Mouse (Mus musculus) CH12.LX (cell line): Measurements from ENCODE around the gene Pknox1. TPM values are rescaled to one million over a fixed set of nuclear protein-coding genes. Genes with fewer than 3 reads are reported as not detected.

Experiments
- DNase-seq: peaks from one replicate; pipeline ENCODE4 v3.0.0-alpha.2; 2013; ENCODE audit errors: extremely low read depth
- H3K27ac ChIP-seq: 2 replicates; pipeline ENCODE4 v1.5.1; 2012; ENCODE audit warnings: low read depth, mild to moderate bottlenecking, control low read depth, moderate library complexity; ENCODE audit not compliant: insufficient read depth
- H3K27me3 ChIP-seq: replicated peaks from 2 replicates; pipeline ENCODE3; 2012; ENCODE audit warnings: inconsistent platforms
- H3K36me3 ChIP-seq, 2 experiments: replicated peaks in 1 of 2; 2 replicates each; pipeline versions ENCODE3 to v1.6.1; 2012; ENCODE audit warnings: inconsistent platforms in 1 of 2, low read length in 1 of 2, mild to moderate bottlenecking in 1 of 2, mixed read lengths in 1 of 2, moderate library complexity in 1 of 2; ENCODE audit not compliant: control insufficient read depth in 1 of 2, insufficient read depth in 1 of 2
- H3K4me1 ChIP-seq, 2 experiments: 2 replicates each; pipeline ENCODE4 v1.6.1; 2012; ENCODE audit warnings: inconsistent platforms in 1 of 2, moderate library complexity in 1 of 2; ENCODE audit not compliant: insufficient read depth in 2 of 2, control insufficient read depth in 1 of 2
- H3K4me2 ChIP-seq: 2 replicates; pipeline ENCODE4 v1.6.1; 2012; ENCODE audit warnings: low read depth, mild to moderate bottlenecking, control low read depth; ENCODE audit not compliant: poor library complexity, insufficient read depth, severe bottlenecking
- H3K4me3 ChIP-seq, 3 experiments: fragments of 150-350 bp in 1 of 3; sonication (generic) in 1 of 3; replicated peaks in 1 of 3; 2 replicates each; pipeline versions ENCODE3 to v1.5.1; 2011 to 2012; ENCODE audit warnings: low read depth in 2 of 3, low read length in 2 of 3, mild to moderate bottlenecking in 2 of 3, moderate library complexity in 2 of 3, control low read depth in 1 of 3, improper control_type of control experiment in 1 of 3, inconsistent platforms in 1 of 3, mixed read lengths in 1 of 3; ENCODE audit not compliant: poor library complexity in 1 of 3
- H3K79me2 ChIP-seq: replicated peaks from 2 replicates; pipeline ENCODE4 v1.6.1; 2012; ENCODE audit warnings: mild to moderate bottlenecking, moderate library complexity; ENCODE audit not compliant: control insufficient read depth, poor library complexity, insufficient read depth, severe bottlenecking; ENCODE audit errors: extremely low read depth
- H3K9ac ChIP-seq: 2 replicates; pipeline ENCODE4 v1.6.1; 2012; ENCODE audit warnings: low read depth, mild to moderate bottlenecking, control low read depth, moderate library complexity; ENCODE audit not compliant: insufficient read depth
- H3K9me3 ChIP-seq: replicated peaks from 2 replicates; pipeline ENCODE3; 2012; ENCODE audit warnings: low read length, inconsistent platforms, mixed read lengths
- BHLHE40 ChIP-seq: IDR thresholded peaks from 2 replicates; pipeline ENCODE4 v1.6.1; 2011; ENCODE audit warnings: mild to moderate bottlenecking, low read depth, low read length, improper control_type of control experiment
- CHD2 ChIP-seq: IDR thresholded peaks from 2 replicates; pipeline ENCODE4 v1.6.1; 2011; ENCODE audit warnings: low read length, improper control_type of control experiment
- CTCF ChIP-seq, 2 experiments: IDR thresholded peaks in 1 of 2; conservative IDR thresholded peaks in 1 of 2; 2 replicates each; pipeline ENCODE4 v1.5.1; 2011 to 2012; ENCODE audit warnings: low read depth in 2 of 2, low read length in 2 of 2, improper control_type of control experiment in 1 of 2, inconsistent platforms in 1 of 2, mild to moderate bottlenecking in 1 of 2, moderate library complexity in 1 of 2
- E2F4 ChIP-seq: IDR thresholded peaks from 2 replicates; pipeline ENCODE4 v1.6.1; 2011; ENCODE audit warnings: low read depth, low read length, improper control_type of control experiment; ENCODE audit not compliant: insufficient replicate concordance
- ETS1 ChIP-seq: conservative IDR thresholded peaks from 2 replicates; pipeline ENCODE4 v1.6.1; 2012; ENCODE audit warnings: low read depth, mild to moderate bottlenecking, inconsistent platforms, low read length, improper control_type of control experiment, moderate library complexity
- HCFC1 ChIP-seq: IDR thresholded peaks from 2 replicates; pipeline ENCODE4 v1.6.1; 2012; ENCODE audit warnings: low read depth, mild to moderate bottlenecking, inconsistent platforms, low read length, improper control_type of control experiment
- IRF4 ChIP-seq: IDR thresholded peaks from 2 replicates; pipeline ENCODE4 v1.6.1; 2014; ENCODE audit warnings: low read depth, mild to moderate bottlenecking, inconsistent platforms, low read length, improper control_type of control experiment
- JUND ChIP-seq: conservative IDR thresholded peaks from 2 replicates; pipeline ENCODE4 v1.6.1; 2011; ENCODE audit warnings: low read depth, low read length, improper control_type of control experiment
- MAFK ChIP-seq: IDR thresholded peaks from 2 replicates; pipeline ENCODE4 v1.6.1; 2011; ENCODE audit warnings: low read length, improper control_type of control experiment; ENCODE audit not compliant: insufficient replicate concordance
- MAX ChIP-seq: IDR thresholded peaks from 2 replicates; pipeline ENCODE4 v1.6.1; 2011; ENCODE audit warnings: low read length, improper control_type of control experiment
- MAZ ChIP-seq: IDR thresholded peaks from 2 replicates; pipeline ENCODE4 v1.6.1; 2012; ENCODE audit warnings: low read depth, mild to moderate bottlenecking, inconsistent platforms, low read length, improper control_type of control experiment, moderate library complexity
- MEF2A ChIP-seq: IDR thresholded peaks from 2 replicates; pipeline ENCODE4 v1.6.1; 2014; ENCODE audit warnings: low read depth, mild to moderate bottlenecking, inconsistent platforms, low read length, improper control_type of control experiment, borderline replicate concordance
- MXI1 ChIP-seq: IDR thresholded peaks from 2 replicates; pipeline ENCODE4 v1.6.1; 2011; ENCODE audit warnings: mild to moderate bottlenecking, low read depth, low read length, improper control_type of control experiment
- MYC ChIP-seq: IDR thresholded peaks from 2 replicates; pipeline ENCODE4 v1.6.1; 2011; ENCODE audit warnings: low read depth, mild to moderate bottlenecking, improper control_type of control experiment, low read length
- NRF1 ChIP-seq: IDR thresholded peaks from 2 replicates; pipeline ENCODE4 v1.6.1; 2014; ENCODE audit warnings: low read depth, mild to moderate bottlenecking, inconsistent platforms, low read length, improper control_type of control experiment, moderate library complexity
- POLR2A ChIP-seq: IDR thresholded peaks from 2 replicates; pipeline ENCODE4 v1.6.1; 2011; ENCODE audit warnings: low read depth, mild to moderate bottlenecking, improper control_type of control experiment, low read length
- POLR2AphosphoS2 ChIP-seq: IDR thresholded peaks from 2 replicates; pipeline ENCODE4 v1.6.1; 2011; ENCODE audit warnings: low read depth, low read length, improper control_type of control experiment
- RAD21 ChIP-seq: IDR thresholded peaks from 2 replicates; pipeline ENCODE4 v1.6.1; 2011; ENCODE audit warnings: low read depth, mild to moderate bottlenecking, low read length, improper control_type of control experiment, moderate library complexity
- RCOR1 ChIP-seq: conservative IDR thresholded peaks from 2 replicates; pipeline ENCODE4 v1.6.1; 2012; ENCODE audit warnings: low read depth, mild to moderate bottlenecking, inconsistent platforms, low read length, improper control_type of control experiment
- SIN3A ChIP-seq: IDR thresholded peaks from 2 replicates; pipeline ENCODE4 v1.6.1; 2012; ENCODE audit warnings: low read length, improper control_type of control experiment, inconsistent platforms
- TCF12 ChIP-seq: IDR thresholded peaks from 2 replicates; pipeline ENCODE4 v1.6.1; 2014; ENCODE audit warnings: low read depth, mild to moderate bottlenecking, inconsistent platforms, low read length, improper control_type of control experiment
- UBTF ChIP-seq: IDR thresholded peaks from 2 replicates; pipeline ENCODE4 v1.6.1; 2012; ENCODE audit warnings: low read depth, mild to moderate bottlenecking, inconsistent platforms, low read length, improper control_type of control experiment, moderate library complexity
- ZC3H11A ChIP-seq: IDR thresholded peaks from 2 replicates; pipeline ENCODE4 v1.6.1; 2012; ENCODE audit warnings: low read depth, mild to moderate bottlenecking, inconsistent platforms, low read length, improper control_type of control experiment
- ZKSCAN1 ChIP-seq: IDR thresholded peaks from 2 replicates; pipeline ENCODE4 v1.6.1; 2012; ENCODE audit warnings: low read depth, inconsistent platforms, low read length, improper control_type of control experiment, borderline replicate concordance
- ZMIZ1 ChIP-seq: IDR thresholded peaks from 2 replicates; pipeline ENCODE4 v1.6.1; 2012; ENCODE audit warnings: low read depth, mild to moderate bottlenecking, inconsistent platforms, low read length, improper control_type of control experiment
- ZNF384 ChIP-seq: IDR thresholded peaks from 2 replicates; pipeline ENCODE4 v1.6.1; 2012; ENCODE audit warnings: low read depth, low read length, improper control_type of control experiment, inconsistent platforms
- dilution Hi-C: fragments of 300-500 bp; cut with MboI; formaldehyde crosslinking; loops from 2 replicates; pipeline ENCODE4 v1.14.3; 2020; ENCODE audit warnings: low sequenced_read_pairs; ENCODE audit not compliant: extremely low pct_unique_long_range_greater_than_20kb, extremely low pct_ligation_motif_present
- in situ Hi-C: fragments of 300-500 bp; cut with MboI; formaldehyde crosslinking; loops from 3 replicates; pipeline ENCODE4 v1.14.3; 2019; ENCODE audit warnings: low sequenced_read_pairs, low pct_ligation_motif_present, low pct_unique_long_range_greater_than_20kb, mixed read lengths
- polyA plus RNA-seq: library from polyadenylated mRNA; unstranded; fragments of >175 nt; gene quantifications from 2 replicates; pipeline ENCODE4 v1.2.1, GENCODE M21; 2012; ENCODE audit warnings: low read depth; ENCODE audit not compliant: insufficient read length
- total RNA-seq, 2 experiments: library from RNA; depleted of rRNA; stranded (reverse); fragments of 300-350 nt in 1 of 2; fragments of >200 nt in 1 of 2; gene quantifications; 2 replicates each; pipeline ENCODE4 v1.2.3; 2012 to 2014

Pknox1 gene
- total and polyA plus RNA-seq, 3 experiments: 15.1 to 22.3 (median 20.5) TPM

GRCm38 (mm10) chr17:31569756-31570155 is 5.2 kb downstream of the Pknox1 start:
- Histone ChIP-seq H3K4me3 (no peak overlapping the region), H3K27ac (no peak overlapping the region), H3K9me3 (no peaks in the 10 kb centered on the region), H3K4me2 (no peak overlapping the region), H3K27me3 (no peaks in the 10 kb centered on the region), H3K4me1 (peaks cover 7 to 21% of the 10 kb centered on the region in 2 experiments), H3K36me3 (peaks cover 0 to 18% of the 10 kb centered on the region in 2 experiments), H3K79me2 (peaks cover 25% of the 10 kb centered on the region), H3K9ac (no peak overlapping the region)
- TF ChIP-seq CTCF (conservative IDR thresholded peaks at IDR 0.05 in 1 of 2, IDR thresholded peaks at IDR 0.05 in 1 of 2; ENCODE audit: low read depth in 2 of 2, low read length in 2 of 2) (no peak), MAX (no peak), BHLHE40 (no peak), ZKSCAN1 (no peak), UBTF (no peak), ETS1 (no peak), ZMIZ1 (no peak), HCFC1 (no peak), TCF12 (no peak), RCOR1 (no peak), ZNF384 (no peak), JUND (no peak), ZC3H11A (no peak), IRF4 (no peak), SIN3A (no peak), POLR2AphosphoS2 (no peak), POLR2A (no peak)
- in situ Hi-C loops: no loop called here
- no peak for DNase-seq
- dilution Hi-C loops: no loop called here

GRCm38 (mm10) chr17:31570321-31570925 is 5.9 kb downstream of the Pknox1 start:
- in situ Hi-C loops (no loop called here), dilution Hi-C loops (no loop called here)
- no peak overlapping the region for H3K9ac ChIP-seq
- no peak overlapping the region for H3K27ac ChIP-seq
- TF ChIP-seq SIN3A (no peak), UBTF (no peak), ZKSCAN1 (no peak), ZNF384 (no peak), RAD21 (no peak), BHLHE40 (no peak), MAZ (no peak), IRF4 (no peak), HCFC1 (no peak), MXI1 (no peak), MAFK (no peak), NRF1 (no peak), ZC3H11A (no peak), TCF12 (no peak), CHD2 (no peak), MYC (no peak), RCOR1 (no peak), E2F4 (no peak), MEF2A (no peak)
- H3K4me1 ChIP-seq: peaks cover 7 to 21% of the 10 kb centered on the region in 2 experiments
- peaks cover 25% of the 10 kb centered on the region for H3K79me2 ChIP-seq
- no peak overlapping the region for H3K4me2 ChIP-seq
- H3K9me3 ChIP-seq: no peaks in the 10 kb centered on the region
- peaks cover 0 to 19% of the 10 kb centered on the region in 2 experiments for H3K36me3 ChIP-seq
- DNase-seq: peak; percentile 63
- no peak overlapping the region for H3K4me3 ChIP-seq
- H3K27me3 ChIP-seq: no peaks in the 10 kb centered on the region
